Mouse (Mus musculus) left cerebral cortex, postnatal 4 days (tissue): Measurements from ENCODE around the gene Ucma. TPM values are rescaled to one million over a fixed set of nuclear protein-coding genes. Genes with fewer than 3 reads are reported as not detected.
"Not testable (repeated sequence)": the region's sequence is repeated elsewhere in the genome, so short reads cannot be mapped to it uniquely, and the experiment has no call there.

Experiments
- DNase-seq: peaks from one replicate; pipeline ENCODE4 v3.0.0-alpha.2; 2022
- intact Hi-C: fragments of 180-260 bp; cut with DNase I; formaldehyde crosslinking; loops from one replicate; pipeline ENCODE4 v1.15.1; 2025
- total RNA-seq, 2 experiments: library from RNA; stranded (reverse); gene quantifications; 2 replicates each; pipeline ENCODE4 v1.2.3; 2021

Ucma gene
- total RNA-seq, result 1 to 10 TPM in 1 of 2 experiments, not detected in 1; 1.5 TPM

- intact Hi-C loops, result no loop called here
- DNase-seq, result peak; percentile 70
Observed at GRCm38 (mm10) chr2:4975807-4976206, at the start of gene Ucma. Gene Ucma (plus strand): TSS chr2:4976122.

GRCm38 (mm10) chr2:4927391-4927790, 48.5 kb upstream of the Ucma start:
- DNase-seq, result no peak
- intact Hi-C loops, result no loop called here

- intact Hi-C loops, result no loop called here
Observed at GRCm38 (mm10) chr2:4929230-4929629, 46.7 kb upstream of the Ucma start.

GRCm38 (mm10) chr2:4934516-4934915, 41.4 kb upstream of the Ucma start:
- DNase-seq, result no peak
- intact Hi-C loops, result no loop called here

More at GRCm38 (mm10) chr2:4929230-4929629, 46.7 kb upstream of the Ucma start:
- DNase-seq, result no peak

GRCm38 (mm10) chr2:4937931-4938330, 38.0 kb upstream of the Ucma start:
- intact Hi-C loops, result no loop called here
- no peak for DNase-seq

- intact Hi-C loops, result no loop called here
- no peak for DNase-seq
Observed at GRCm38 (mm10) chr2:4940861-4941260, 35.1 kb upstream of the Ucma start.

GRCm38 (mm10) chr2:4949691-4950090, 26.2 kb upstream of the Ucma start:
- intact Hi-C loops, DNase-seq: not testable (repeated sequence)

- intact Hi-C loops, result no loop called here
- no peak for DNase-seq
Observed at GRCm38 (mm10) chr2:4950986-4951385, 24.9 kb upstream of the Ucma start.

GRCm38 (mm10) chr2:4954216-4954760, 21.6 kb upstream of the Ucma start:
- no peak for DNase-seq
- intact Hi-C loops, result no loop called here

GRCm38 (mm10) chr2:4958039-4958438, 17.9 kb upstream of the Ucma start:
- DNase-seq, result no peak
- intact Hi-C loops, result no loop called here

- no peak for DNase-seq
Observed at GRCm38 (mm10) chr2:4967806-4968205, 8.1 kb upstream of the Ucma start.

GRCm38 (mm10) chr2:4969083-4969482, 6.8 kb upstream of the Ucma start:
- no peak for DNase-seq
- intact Hi-C loops, result no loop called here

More at GRCm38 (mm10) chr2:4967806-4968205, 8.1 kb upstream of the Ucma start:
- intact Hi-C loops, result no loop called here

- peak; percentile 71 for DNase-seq
- intact Hi-C loops, result no loop called here
Observed at GRCm38 (mm10) chr2:4978091-4978490, 2.2 kb downstream of the Ucma start.

GRCm38 (mm10) chr2:4983987-4984386, 8.1 kb downstream of the Ucma start:
- intact Hi-C loops, result no loop called here
- no peak for DNase-seq

- no peak for DNase-seq
- intact Hi-C loops, result no loop called here
Observed at GRCm38 (mm10) chr2:4985000-4985399, 9.1 kb downstream of the Ucma start.

GRCm38 (mm10) chr2:4986798-4987197, 10.9 kb downstream of the Ucma start:
- intact Hi-C loops, result no loop called here
- no peak for DNase-seq

- no peak for DNase-seq
- intact Hi-C loops, result no loop called here
Observed at GRCm38 (mm10) chr2:4987388-4988180, 11.7 kb downstream of the Ucma start.

- DNase-seq, result no peak
- intact Hi-C loops, result no loop called here
Observed at GRCm38 (mm10) chr2:4988826-4989424, 13.0 kb downstream of the Ucma start.

GRCm38 (mm10) chr2:4993584-4993983, 17.7 kb downstream of the Ucma start:
- intact Hi-C loops, result no loop called here
- DNase-seq, result no peak

- DNase-seq, result no peak
- intact Hi-C loops, result no loop called here
Observed at GRCm38 (mm10) chr2:4994436-4994835, 18.5 kb downstream of the Ucma start.

GRCm38 (mm10) chr2:4995646-4996045, 19.7 kb downstream of the Ucma start:
- intact Hi-C loops, result no loop called here

GRCm38 (mm10) chr2:4996421-4996824, 20.5 kb downstream of the Ucma start:
- intact Hi-C loops, result no loop called here
- no peak for DNase-seq

More at GRCm38 (mm10) chr2:4995646-4996045, 19.7 kb downstream of the Ucma start:
- DNase-seq, result no peak
